Mouse (Mus musculus) lung, embryonic 16.5 days (tissue): ENCODE data around the gene Ccdc14. TPM values are rescaled to one million over a fixed set of nuclear protein-coding genes. Genes with fewer than 3 reads are reported as not detected.
A peak's percentile ranks its signal among the peaks of the same experiment; 100 is the strongest.
"Not testable (repeated sequence)": the region's sequence is repeated elsewhere in the genome, so short reads cannot be mapped to it uniquely, and the experiment has no call there.

Source experiments
- ATAC-seq: fragments of 200-750 bp; cut with Nextera tagmentation; 2 replicates; pipeline ENCODE4 v1.8.0; 2017; ENCODE audit warnings: low read depth, mild to moderate bottlenecking, moderate library complexity
- H3K27ac ChIP-seq: fragments of 300-500 bp; sonication (generic); 2 replicates; pipeline ENCODE4 v1.5.1; 2014; ENCODE audit warnings: mild to moderate bottlenecking, control low read depth, low read length
- H3K27me3 ChIP-seq: fragments of 300-500 bp; sonication (generic); 2 replicates; pipeline ENCODE4 v1.6.1; 2014; ENCODE audit warnings: low read depth, low read length, mixed read lengths; ENCODE audit not compliant: control insufficient read depth, insufficient read depth
- H3K36me3 ChIP-seq: fragments of 300-500 bp; sonication (generic); 2 replicates; pipeline ENCODE4 v1.6.1; 2014; ENCODE audit warnings: low read length; ENCODE audit not compliant: control insufficient read depth, insufficient read depth
- H3K4me1 ChIP-seq: fragments of 300-500 bp; sonication (generic); replicated peaks from 2 replicates; pipeline ENCODE4 v1.6.1; 2014; ENCODE audit warnings: low read length, mixed read lengths; ENCODE audit not compliant: control insufficient read depth, insufficient read depth
- H3K4me2 ChIP-seq: fragments of 300-500 bp; sonication (generic); 2 replicates; pipeline ENCODE4 v1.6.1; 2014; ENCODE audit warnings: low read depth, low read length, control low read depth
- H3K4me3 ChIP-seq: fragments of 300-500 bp; sonication (generic); 2 replicates; pipeline ENCODE4 v1.5.1; 2014; ENCODE audit warnings: mild to moderate bottlenecking, low read length, control low read depth
- H3K9ac ChIP-seq: fragments of 300-500 bp; sonication (generic); 2 replicates; pipeline ENCODE4 v1.6.1; 2014; ENCODE audit warnings: low read length, control low read depth
- H3K9me3 ChIP-seq: fragments of 300-500 bp; sonication (generic); 2 replicates; pipeline ENCODE4 v1.6.1; 2016; ENCODE audit warnings: low read length; ENCODE audit not compliant: control insufficient read depth
- WGBS: fragments of 180-500 bp; shearing (Covaris S2); extraction: QIAGEN DNeasy Blood & Tissue Kit; methylation state at CpG from one replicate; pipeline ENCODE4 v1.1.7; 2014; 5-methylcytosine and 5-hydroxymethylcytosine counted together
- polyA plus RNA-seq: library from polyadenylated mRNA; unstranded; fragments of >200 nt; fragmentation: Nextera tagmentation; extraction: Ambion mirVana; gene quantifications from 2 replicates; pipeline ENCODE4 v1.2.1, GENCODE M21; 2015

The Ccdc14 gene
- polyA plus RNA-seq, 1 experiment from 2014 or later: 8.0 TPM

DNA sequence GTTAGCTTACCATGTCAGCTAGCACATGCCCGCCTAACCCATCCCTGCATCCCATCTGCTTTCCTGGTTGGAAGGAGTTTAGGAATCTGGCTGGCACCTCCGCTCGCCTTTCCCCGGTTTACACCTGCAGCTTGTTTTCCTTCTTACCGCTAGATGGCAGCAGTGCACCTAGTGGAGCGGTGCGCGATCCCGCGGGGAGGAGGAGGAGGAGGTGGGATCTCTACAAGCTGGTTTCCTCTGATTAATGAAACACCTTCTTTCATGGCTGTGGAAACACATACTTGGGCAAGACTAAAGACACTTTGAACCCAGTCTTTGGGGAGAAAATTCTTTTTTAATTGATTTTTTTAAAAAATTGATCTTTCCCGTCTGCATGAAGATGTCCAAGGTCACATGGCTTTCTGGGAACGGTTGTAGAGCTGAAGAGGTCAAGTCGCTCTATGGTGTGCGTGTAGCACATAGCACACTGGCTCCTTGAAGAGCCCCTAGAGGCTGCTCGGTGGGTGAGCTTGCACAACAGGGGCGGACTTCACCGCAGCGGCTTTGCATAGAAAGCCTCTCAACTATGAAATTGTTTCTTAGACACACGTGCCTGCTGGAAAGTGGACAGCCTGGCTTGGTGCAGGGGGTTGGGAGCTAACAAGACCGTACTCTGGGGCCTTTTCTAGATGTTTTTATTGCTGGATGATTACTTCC is 23.2 kb upstream of the Ccdc14 start:
- ATAC-seq: peak; percentile 93
- H3K4me1 ChIP-seq: no peaks in the 10 kb centered on the region
- 4% methylated on average over 20 of the region's 20 CpGs for WGBS
- H3K4me2 ChIP-seq: peak overlapping the region; percentile 51
- no peak overlapping the region for H3K27ac ChIP-seq
- no peak overlapping the region for H3K9ac ChIP-seq
- H3K9me3 ChIP-seq: no peaks in the 10 kb centered on the region
- H3K36me3 ChIP-seq: no peaks in the 10 kb centered on the region
- H3K27me3 ChIP-seq: no peaks in the 10 kb centered on the region
- peak overlapping the region; percentile 21; the same call in 1 of the 2 replicates for H3K4me3 ChIP-seq

DNA sequence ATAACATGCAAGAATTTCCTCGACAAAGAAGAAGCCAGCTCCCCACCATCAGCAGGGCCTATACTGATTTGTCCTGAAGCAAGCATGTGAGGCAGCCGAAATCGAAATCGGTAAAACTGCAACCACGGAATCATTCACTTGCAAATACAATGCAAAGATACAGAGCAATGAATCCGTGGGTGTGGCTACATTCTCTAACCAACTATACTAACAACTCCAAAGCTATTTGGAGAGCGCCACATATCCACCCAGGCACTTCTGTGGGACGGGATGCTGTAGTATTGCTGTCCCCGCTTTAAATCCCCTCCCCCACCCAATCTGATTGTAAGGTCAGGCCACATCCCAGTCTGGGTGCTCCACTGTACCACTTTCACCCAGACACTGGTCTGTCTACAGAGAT is 22.1 kb upstream of the Ccdc14 start:
- Histone ChIP-seq H3K4me1 (no peaks in the 10 kb centered on the region), H3K27ac (no peak overlapping the region), H3K4me2 (no peak overlapping the region), H3K36me3 (no peaks in the 10 kb centered on the region), H3K4me3 (no peak overlapping the region), H3K27me3 (no peaks in the 10 kb centered on the region), H3K9me3 (no peaks in the 10 kb centered on the region), H3K9ac (no peak overlapping the region)
- WGBS: 76% methylated on average over 9 of the region's 9 CpGs
- ATAC-seq: no peak

DNA sequence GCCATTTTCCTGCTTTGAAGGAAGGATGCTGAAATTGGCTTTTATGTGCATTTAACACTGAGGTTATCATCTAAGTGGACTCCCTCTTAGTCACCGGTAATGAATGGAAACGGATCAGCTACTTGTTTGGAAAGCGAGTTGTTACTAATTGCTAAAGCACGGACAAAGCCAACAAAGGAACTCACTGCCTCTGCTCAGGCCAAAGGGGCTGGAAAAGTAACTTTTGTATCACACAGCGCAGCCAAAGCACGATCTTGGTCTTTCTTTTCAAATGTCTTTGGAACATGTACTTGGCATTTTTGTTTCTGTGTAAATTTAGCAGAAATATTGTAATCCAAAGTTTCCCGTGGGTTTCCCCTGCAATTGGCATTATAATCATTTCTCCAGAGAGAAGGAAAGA is 18.4 kb upstream of the Ccdc14 start:
- no peak overlapping the region for H3K9ac ChIP-seq
- H3K4me1 ChIP-seq: no peaks in the 10 kb centered on the region
- no peak overlapping the region for H3K4me2 ChIP-seq
- no peak overlapping the region for H3K4me3 ChIP-seq
- no peak for ATAC-seq
- no peak overlapping the region for H3K27ac ChIP-seq
- 55% methylated on average over 7 of the region's 7 CpGs for WGBS
- no peaks in the 10 kb centered on the region for H3K27me3 ChIP-seq
- no peaks in the 10 kb centered on the region for H3K36me3 ChIP-seq
- no peaks in the 10 kb centered on the region for H3K9me3 ChIP-seq

DNA sequence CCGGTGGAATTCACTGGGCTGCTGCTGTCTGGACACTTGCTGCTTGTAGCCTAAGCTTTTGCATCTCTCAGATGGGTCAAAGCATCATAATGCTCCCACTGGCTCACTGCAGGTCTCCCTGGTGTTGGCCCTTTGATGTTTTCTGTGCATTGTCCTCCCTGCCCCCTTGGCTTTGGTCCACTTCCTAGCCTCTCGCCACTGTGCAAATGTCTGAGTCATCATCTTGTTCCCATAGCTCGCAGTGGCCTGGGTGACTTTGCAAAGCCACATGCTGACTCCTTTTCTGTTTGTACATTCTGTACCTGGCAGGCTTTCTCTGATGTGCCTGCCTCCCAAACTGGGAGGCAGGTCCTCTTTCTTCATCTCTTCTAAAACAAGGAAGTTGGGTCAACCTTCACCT is 17.6 kb upstream of the Ccdc14 start:
- no peaks in the 10 kb centered on the region for H3K4me1 ChIP-seq
- no peaks in the 10 kb centered on the region for H3K36me3 ChIP-seq
- WGBS: 50% methylated on average over 3 of the region's 3 CpGs
- H3K4me3 ChIP-seq: no peak overlapping the region
- H3K4me2 ChIP-seq: no peak overlapping the region
- H3K27me3 ChIP-seq: no peaks in the 10 kb centered on the region
- H3K9me3 ChIP-seq: no peaks in the 10 kb centered on the region
- H3K9ac ChIP-seq: no peak overlapping the region
- H3K27ac ChIP-seq: no peak overlapping the region
- no peak for ATAC-seq

DNA sequence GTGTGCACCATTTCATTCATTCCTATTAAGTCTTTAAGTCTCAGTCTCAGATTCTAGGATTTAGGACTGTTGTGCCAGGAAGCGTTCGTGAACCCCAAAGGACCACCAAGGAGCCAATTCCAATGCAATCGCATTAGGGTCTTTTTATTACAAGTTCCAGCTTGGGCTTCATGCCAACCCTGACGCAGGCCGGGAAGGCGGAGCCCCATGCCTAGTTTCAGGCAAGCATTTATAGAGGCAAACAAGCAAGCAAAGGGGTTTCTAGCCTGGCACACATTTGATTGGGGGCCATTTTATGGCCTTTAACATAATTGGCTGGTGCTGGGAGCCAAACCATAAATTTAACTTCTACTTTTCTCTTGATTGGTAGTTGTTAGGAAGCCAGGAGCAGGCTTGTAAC is 16.1 kb upstream of the Ccdc14 start:
- Histone ChIP-seq H3K36me3 (no peaks in the 10 kb centered on the region), H3K4me3 (no peak overlapping the region), H3K9me3 (no peaks in the 10 kb centered on the region), H3K9ac (no peak overlapping the region), H3K4me1 (no peaks in the 10 kb centered on the region), H3K27ac (no peak overlapping the region), H3K4me2 (no peak overlapping the region), H3K27me3 (no peaks in the 10 kb centered on the region)
- ATAC-seq: no peak
- 73% methylated on average over 6 of the region's 6 CpGs for WGBS

DNA sequence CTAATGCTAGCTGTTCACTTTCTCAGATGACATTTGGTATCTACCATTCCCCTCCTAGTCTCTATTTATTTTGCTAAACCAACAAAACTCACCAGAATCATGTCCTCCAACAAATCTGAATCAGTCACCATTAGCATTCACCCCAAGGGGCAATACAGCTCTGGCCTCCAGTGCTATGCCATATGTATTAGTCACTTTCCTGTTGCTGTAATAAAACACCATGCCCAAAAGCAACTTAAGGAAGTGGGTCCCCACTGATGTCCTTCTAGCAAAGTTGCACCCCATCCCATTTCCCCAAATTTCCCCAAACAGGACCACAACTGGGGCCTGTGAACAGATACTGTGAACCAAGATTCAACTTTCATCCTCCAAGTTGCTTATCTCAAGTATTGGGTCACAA is 8.6 kb upstream of the Ccdc14 start:
- H3K27me3 ChIP-seq: no peaks in the 10 kb centered on the region
- H3K27ac ChIP-seq: no peak overlapping the region
- ATAC-seq: no peak
- no peaks in the 10 kb centered on the region for H3K9me3 ChIP-seq
- H3K4me3 ChIP-seq: no peak overlapping the region
- H3K36me3 ChIP-seq: no peaks in the 10 kb centered on the region
- H3K4me2 ChIP-seq: no peak overlapping the region
- H3K9ac ChIP-seq: no peak overlapping the region
- no peaks in the 10 kb centered on the region for H3K4me1 ChIP-seq

DNA sequence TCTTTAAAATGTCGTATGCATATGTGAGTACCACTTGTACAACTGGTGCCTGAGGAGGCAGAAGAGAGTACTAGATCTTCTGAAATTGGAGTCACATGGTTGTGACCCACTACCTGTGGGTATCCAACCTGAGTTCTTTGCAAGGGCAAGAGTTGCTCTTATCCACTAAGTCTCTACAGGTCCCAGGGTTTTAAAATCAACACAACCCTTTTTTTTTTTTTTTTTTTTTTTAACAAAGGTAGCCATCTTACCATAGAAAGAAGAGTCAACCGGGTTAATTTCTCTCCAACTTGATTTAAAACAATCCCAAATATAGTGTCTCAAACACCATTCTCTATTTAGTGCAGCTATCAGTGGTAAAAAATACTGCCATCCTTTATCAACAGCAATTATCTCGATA is 537 bp upstream of the Ccdc14 start:
- Histone ChIP-seq H3K9ac (no peak overlapping the region), H3K27ac (peak overlapping the region; percentile 97), H3K4me3 (peak overlapping the region; percentile 82), H3K4me2 (peak overlapping the region; percentile 71; the same call in 1 of the 2 replicates), H3K36me3 (no peaks in the 10 kb centered on the region), H3K9me3 (no peaks in the 10 kb centered on the region), H3K27me3 (no peaks in the 10 kb centered on the region), H3K4me1 (peaks cover 10% of the 10 kb centered on the region)
- WGBS: 62% methylated on average over 3 of the region's 3 CpGs
- no peak for ATAC-seq

DNA sequence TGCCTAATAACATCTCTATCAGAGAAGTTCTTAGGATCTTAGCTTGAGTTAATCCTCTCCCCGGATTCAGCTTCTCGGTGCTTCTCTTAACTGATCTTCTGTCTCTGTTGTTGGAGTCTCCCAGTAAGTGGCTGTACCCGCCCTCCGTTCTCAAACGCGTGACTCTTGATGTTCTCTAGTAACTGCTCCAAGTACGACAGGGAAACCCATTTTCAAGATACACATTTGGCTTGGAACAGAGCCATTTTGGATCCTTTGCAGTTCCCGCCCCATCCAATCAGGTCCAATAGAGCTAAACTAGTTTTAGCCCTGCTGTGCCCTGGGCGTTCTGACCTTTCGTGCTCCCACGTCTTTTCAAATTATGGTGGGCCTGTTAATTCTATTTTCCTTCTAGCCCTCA is 740 bp downstream of the Ccdc14 start:
- H3K4me3 ChIP-seq: peak overlapping the region; percentile 82
- peak overlapping the region; percentile 71 for H3K4me2 ChIP-seq
- no peaks in the 10 kb centered on the region; the same call in 1 of the 2 replicates for H3K36me3 ChIP-seq
- H3K27ac ChIP-seq: peak overlapping the region; percentile 97
- peaks cover 10% of the 10 kb centered on the region for H3K4me1 ChIP-seq
- WGBS: 10% methylated on average over 11 of the region's 11 CpGs
- peak; percentile 5; the same call in 1 of the 2 replicates for ATAC-seq
- H3K27me3 ChIP-seq: no peaks in the 10 kb centered on the region
- H3K9ac ChIP-seq: peak overlapping the region; percentile 89
- no peaks in the 10 kb centered on the region for H3K9me3 ChIP-seq

DNA sequence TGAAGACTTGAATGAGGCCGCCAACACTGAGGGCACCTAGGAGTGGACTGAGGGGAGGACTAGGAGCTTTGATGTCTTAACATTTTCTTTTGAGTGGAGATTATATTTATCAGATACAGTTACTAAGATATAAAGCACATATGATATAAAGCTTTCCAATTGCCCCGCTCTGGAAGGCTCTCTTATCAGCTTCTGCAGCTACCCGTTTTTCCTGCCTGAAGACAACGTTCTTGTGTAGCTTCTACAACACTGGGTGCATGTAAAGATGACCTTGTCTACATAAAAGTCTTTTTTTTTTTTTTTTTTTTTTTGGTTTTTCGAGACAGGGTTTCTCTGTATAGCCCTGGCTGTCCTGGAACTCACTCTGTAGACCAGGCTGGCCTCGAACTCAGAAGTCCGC is 4.1 kb downstream of the Ccdc14 start:
- no peak for ATAC-seq
- WGBS: 86% methylated on average over 5 of the region's 7 CpGs
- no peaks in the 10 kb centered on the region for H3K27me3 ChIP-seq
- H3K36me3 ChIP-seq: peaks cover 3% of the 10 kb centered on the region
- H3K9ac ChIP-seq: no peak overlapping the region
- no peak overlapping the region for H3K4me3 ChIP-seq
- no peaks in the 10 kb centered on the region for H3K9me3 ChIP-seq
- no peak overlapping the region for H3K27ac ChIP-seq
- H3K4me1 ChIP-seq: peaks cover 12% of the 10 kb centered on the region
- H3K4me2 ChIP-seq: no peak overlapping the region

DNA sequence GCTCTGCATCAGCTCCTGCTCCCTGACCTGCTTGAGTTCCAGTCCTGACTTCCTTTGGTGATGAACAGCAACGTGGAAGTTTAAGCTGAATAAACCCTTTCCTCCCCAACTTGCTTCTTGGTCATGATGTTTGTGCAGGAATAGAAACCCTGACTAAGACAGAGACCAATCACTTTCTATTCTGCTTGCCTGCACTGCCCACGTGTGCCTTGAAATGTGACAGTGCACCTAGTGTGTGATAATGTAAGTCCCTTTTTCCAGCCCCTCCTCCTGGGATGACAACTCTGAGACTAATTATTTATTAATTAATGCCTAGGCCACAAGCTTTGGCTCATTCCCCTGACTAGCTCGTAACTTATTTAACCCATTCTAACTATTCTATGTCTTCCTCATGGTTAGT is 8.3 kb downstream of the Ccdc14 start:
- H3K4me1 ChIP-seq: peaks cover 10% of the 10 kb centered on the region
- H3K27ac ChIP-seq, H3K9ac ChIP-seq, H3K36me3 ChIP-seq, H3K4me3 ChIP-seq, ATAC-seq, H3K9me3 ChIP-seq, H3K4me2 ChIP-seq, H3K27me3 ChIP-seq: not testable (repeated sequence)
- WGBS: 57% methylated on average over 3 of the region's 3 CpGs
